Mouse (Mus musculus) stomach, postnatal 0 days (tissue): ENCODE measurements around the gene Pcsk5.

Source experiments
- CTCF ChIP-seq: IDR thresholded peaks from 2 replicates; pipeline ENCODE4 v1.5.1; 2016; ENCODE audit warnings: antibody characterized with exemption, low read depth, mild to moderate bottlenecking, moderate library complexity
- EP300 ChIP-seq: optimal IDR thresholded peaks from 2 replicates; pipeline ENCODE3; 2016; ENCODE audit warnings: antibody characterized with exemption

DNA sequence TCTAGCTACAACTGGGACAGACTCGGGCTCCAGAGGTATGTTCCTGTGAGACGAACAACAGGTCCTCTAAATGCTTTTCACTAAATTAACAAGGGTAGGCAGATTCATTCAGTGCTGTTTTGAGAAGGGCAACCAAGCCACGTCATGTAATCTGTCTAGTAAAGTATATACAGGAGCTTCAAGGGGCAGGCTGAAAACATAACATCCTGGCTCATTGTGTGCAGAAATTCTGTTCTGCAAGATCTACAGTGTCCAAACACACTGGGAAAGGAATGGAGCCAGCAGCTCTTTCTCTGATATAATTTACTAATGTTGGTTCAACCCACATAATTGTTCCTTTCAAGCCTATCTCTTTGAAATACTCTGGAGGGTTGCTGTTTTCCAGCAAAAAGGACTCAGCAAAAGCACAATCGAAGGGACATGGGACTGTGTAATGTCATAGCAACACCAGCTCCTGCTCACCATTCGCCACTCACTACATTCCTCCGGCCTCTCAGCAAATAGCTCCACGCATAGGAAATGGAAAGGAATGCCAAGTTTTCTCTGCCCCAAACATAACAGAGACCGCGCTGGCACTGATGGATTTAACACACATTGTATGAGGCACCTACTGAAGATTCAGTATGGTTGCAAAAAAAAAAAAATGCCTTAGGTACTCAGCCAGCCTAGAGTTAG, 122.0 kb downstream of the Pcsk5 start:
- TF ChIP-seq CTCF (no peak), EP300 (no peak)
